Mouse (Mus musculus) limb, embryonic 11.5 days (tissue): ENCODE results near the gene Pold3. TPM values are rescaled to one million over a fixed set of nuclear protein-coding genes. Genes with fewer than 3 reads are reported as not detected.
"Not testable (repeated sequence)": the region's sequence is repeated elsewhere in the genome, so short reads cannot be mapped to it uniquely, and the experiment has no call there.

Source experiments
- ATAC-seq: fragments of 200-750 bp; cut with Nextera tagmentation; 2 replicates; pipeline ENCODE4 v1.8.0; 2017; ENCODE audit warnings: low read depth; ENCODE audit not compliant: insufficient number of reproducible peaks, low FRiP score, low TSS enrichment
- DNase-seq: peaks from one replicate; pipeline ENCODE4 v3.0.0-alpha.2; 2015; ENCODE audit warnings: low spot score
- H3K27ac ChIP-seq: fragments of 300-500 bp; sonication (generic); replicated peaks from 2 replicates; pipeline ENCODE4 v1.5.1; 2014; ENCODE audit warnings: low read depth, mild to moderate bottlenecking, low read length
- H3K27me3 ChIP-seq: fragments of 300-500 bp; sonication (generic); 2 replicates; pipeline ENCODE4 v1.6.1; 2014; ENCODE audit warnings: mild to moderate bottlenecking, low read length, mixed read lengths; ENCODE audit not compliant: control insufficient read depth, insufficient read depth
- H3K36me3 ChIP-seq: fragments of 300-500 bp; sonication (generic); 2 replicates; pipeline ENCODE4 v1.6.1; 2014; ENCODE audit warnings: mild to moderate bottlenecking, low read length, moderate library complexity, mixed read lengths; ENCODE audit not compliant: control insufficient read depth, insufficient read depth
- H3K4me1 ChIP-seq: fragments of 300-500 bp; sonication (generic); 2 replicates; pipeline ENCODE4 v1.6.1; 2014; ENCODE audit warnings: low read length, mixed read lengths; ENCODE audit not compliant: control insufficient read depth, insufficient read depth
- H3K4me2 ChIP-seq: fragments of 300-500 bp; sonication (generic); 2 replicates; pipeline ENCODE4 v1.6.1; 2014; ENCODE audit warnings: low read depth, mild to moderate bottlenecking, moderate library complexity; ENCODE audit not compliant: severe bottlenecking
- H3K4me3 ChIP-seq: fragments of 300-500 bp; sonication (generic); 2 replicates; pipeline ENCODE4 v1.5.1; 2014; ENCODE audit warnings: low read depth, low read length
- H3K9ac ChIP-seq: fragments of 300-500 bp; sonication (generic); 2 replicates; pipeline ENCODE4 v1.6.1; 2014; ENCODE audit warnings: mild to moderate bottlenecking, low read length
- H3K9me3 ChIP-seq: fragments of 300-500 bp; sonication (generic); 2 replicates; pipeline ENCODE4 v1.6.1; 2016; ENCODE audit warnings: low read length; ENCODE audit not compliant: control insufficient read depth
- WGBS: fragments of 180-500 bp; shearing (Covaris S2); extraction: QIAGEN DNeasy Blood & Tissue Kit; methylation state at CpG from one replicate; pipeline ENCODE4 v1.1.7; 2014; 5-methylcytosine and 5-hydroxymethylcytosine counted together
- polyA plus RNA-seq: library from polyadenylated mRNA; unstranded; fragments of >200 nt; fragmentation: Nextera tagmentation; extraction: Ambion mirVana; gene quantifications from 2 replicates; pipeline ENCODE4 v1.2.1, GENCODE M21; 2014

The Pold3 gene
- polyA plus RNA-seq, 1 experiment from 2014 or later = 100 TPM

- Histone ChIP-seq H3K4me2 (no peak overlapping the region), H3K9me3 (no peaks in the 10 kb centered on the region), H3K4me3 (no peak overlapping the region), H3K27ac (no peak overlapping the region), H3K9ac (no peak overlapping the region), H3K27me3 (no peaks in the 10 kb centered on the region), H3K36me3 (no peaks in the 10 kb centered on the region; the same call in 1 of the 2 replicates), H3K4me1 (no peaks in the 10 kb centered on the region)
- ATAC-seq = no peak
- 74% methylated on average over 2 of the region's 2 CpGs for WGBS
- no peak for DNase-seq
Observed at GRCm38 (mm10) chr7:100073959-100074358, 47.4 kb downstream of the Pold3 start.

GRCm38 (mm10) chr7:100052991-100053390 is 68.4 kb downstream of the Pold3 start:
- not testable (repeated sequence) for H3K36me3 ChIP-seq, H3K27me3 ChIP-seq, H3K4me3 ChIP-seq, H3K4me2 ChIP-seq, H3K9ac ChIP-seq, H3K9me3 ChIP-seq, H3K4me1 ChIP-seq, ATAC-seq, H3K27ac ChIP-seq, DNase-seq
- WGBS = 85% methylated on average over 2 of the region's 2 CpGs

- no peak overlapping the region for H3K4me3 ChIP-seq
- DNase-seq (no peak), ATAC-seq (no peak)
- WGBS = 74% methylated on average over 4 of the region's 4 CpGs
- H3K9ac ChIP-seq = no peak overlapping the region
- H3K9me3 ChIP-seq = no peaks in the 10 kb centered on the region
- no peaks in the 10 kb centered on the region for H3K4me1 ChIP-seq
- H3K4me2 ChIP-seq = no peak overlapping the region
- H3K27me3 ChIP-seq = no peaks in the 10 kb centered on the region
- no peaks in the 10 kb centered on the region for H3K36me3 ChIP-seq
- H3K27ac ChIP-seq = no peak overlapping the region
Observed at GRCm38 (mm10) chr7:100051904-100052303, 69.5 kb downstream of the Pold3 start.

- no peaks in the 10 kb centered on the region for H3K36me3 ChIP-seq
- no peak for ATAC-seq
- DNase-seq = no peak
- H3K27ac ChIP-seq = no peak overlapping the region
- 78% methylated on average over 2 of the region's 2 CpGs for WGBS
- no peaks in the 10 kb centered on the region for H3K27me3 ChIP-seq
- no peak overlapping the region for H3K4me3 ChIP-seq
- H3K4me1 ChIP-seq = peaks cover 12% of the 10 kb centered on the region; the same call in 1 of the 2 replicates
- no peaks in the 10 kb centered on the region for H3K9me3 ChIP-seq
- H3K4me2 ChIP-seq = no peak overlapping the region
- no peak overlapping the region for H3K9ac ChIP-seq
Observed at GRCm38 (mm10) chr7:100046486-100046885, 74.9 kb downstream of the Pold3 start.

GRCm38 (mm10) chr7:100043605-100044031 is 77.7 kb downstream of the Pold3 start:
- H3K9ac ChIP-seq = no peak overlapping the region
- H3K4me1 ChIP-seq = peaks cover 12% of the 10 kb centered on the region; the same call in 1 of the 2 replicates
- no peaks in the 10 kb centered on the region for H3K36me3 ChIP-seq
- H3K4me3 ChIP-seq = no peak overlapping the region
- DNase-seq (no peak), ATAC-seq (no peak)
- H3K9me3 ChIP-seq = no peaks in the 10 kb centered on the region
- WGBS = 49% methylated on average over 4 of the region's 4 CpGs
- H3K27ac ChIP-seq = no peak overlapping the region
- H3K4me2 ChIP-seq = no peak overlapping the region
- H3K27me3 ChIP-seq = no peaks in the 10 kb centered on the region

- no peak overlapping the region for H3K4me3 ChIP-seq
- no peaks in the 10 kb centered on the region for H3K36me3 ChIP-seq
- H3K4me2 ChIP-seq = no peak overlapping the region
- no peak for ATAC-seq
- H3K4me1 ChIP-seq = peaks cover 12% of the 10 kb centered on the region; the same call in 1 of the 2 replicates
- H3K9ac ChIP-seq = no peak overlapping the region
- 87% methylated on average over 5 of the region's 5 CpGs for WGBS
- no peak overlapping the region for H3K27ac ChIP-seq
- DNase-seq = no peak
- H3K9me3 ChIP-seq = no peaks in the 10 kb centered on the region
- H3K27me3 ChIP-seq = no peaks in the 10 kb centered on the region
Observed at GRCm38 (mm10) chr7:100043096-100043495, 78.3 kb downstream of the Pold3 start.

GRCm38 (mm10) chr7:100042120-100042519 is 79.2 kb downstream of the Pold3 start:
- H3K9me3 ChIP-seq = no peaks in the 10 kb centered on the region
- no peaks in the 10 kb centered on the region for H3K36me3 ChIP-seq
- H3K4me2 ChIP-seq = peak overlapping the region; percentile 26; the same call in 1 of the 2 replicates
- no peak overlapping the region for H3K9ac ChIP-seq
- 8% methylated on average over 31 of the region's 31 CpGs for WGBS
- DNase-seq (peak; percentile 70), ATAC-seq (peak; percentile 22; the same call in 1 of the 2 replicates)
- H3K27me3 ChIP-seq = no peaks in the 10 kb centered on the region
- peak overlapping the region; percentile 61 for H3K27ac ChIP-seq
- peaks cover 12% of the 10 kb centered on the region; the same call in 1 of the 2 replicates for H3K4me1 ChIP-seq
- no peak overlapping the region for H3K4me3 ChIP-seq

- Histone ChIP-seq H3K27ac (no peak overlapping the region), H3K27me3 (no peaks in the 10 kb centered on the region)
- no peak for DNase-seq
Observed at GRCm38 (mm10) chr7:100036495-100036894, 84.9 kb downstream of the Pold3 start.

GRCm38 (mm10) chr7:100036050-100036449 is 85.3 kb downstream of the Pold3 start:
- Histone ChIP-seq H3K9me3 (no peaks in the 10 kb centered on the region), H3K9ac (no peak overlapping the region), H3K27ac (no peak overlapping the region), H3K36me3 (no peaks in the 10 kb centered on the region), H3K27me3 (no peaks in the 10 kb centered on the region), H3K4me1 (peaks cover 3% of the 10 kb centered on the region; the same call in 1 of the 2 replicates), H3K4me2 (no peak overlapping the region), H3K4me3 (no peak overlapping the region)
- WGBS = 80% methylated on average over 7 of the region's 7 CpGs
- ATAC-seq (no peak), DNase-seq (no peak)

More at GRCm38 (mm10) chr7:100036495-100036894, 84.9 kb downstream of the Pold3 start:
- WGBS = 71% methylated on average over 3 of the region's 3 CpGs
- no peak for ATAC-seq
- no peak overlapping the region for H3K4me2 ChIP-seq
- H3K4me3 ChIP-seq = no peak overlapping the region
- no peaks in the 10 kb centered on the region for H3K9me3 ChIP-seq
- H3K36me3 ChIP-seq = no peaks in the 10 kb centered on the region
- H3K9ac ChIP-seq = no peak overlapping the region
- peaks cover 3% of the 10 kb centered on the region; the same call in 1 of the 2 replicates for H3K4me1 ChIP-seq
